Mouse (Mus musculus) bone marrow macrophage, adult 2 months (primary cell): ENCODE data around the gene Hist2h2be. TPM values are rescaled to one million over a fixed set of nuclear protein-coding genes. Genes with fewer than 3 reads are reported as not detected.
"Not testable (repeated sequence)": the region's sequence is repeated elsewhere in the genome, so short reads cannot be mapped to it uniquely, and the experiment has no call there.

Source experiments
- H3K27ac ChIP-seq: 2 replicates; pipeline ENCODE4 v1.5.1; 2012; ENCODE audit warnings: low read depth, low read length; ENCODE audit not compliant: insufficient read depth
- H3K4me1 ChIP-seq: 2 replicates; pipeline ENCODE4 v1.6.1; 2012; ENCODE audit warnings: low read length; ENCODE audit not compliant: control insufficient read depth, insufficient read depth
- H3K4me3 ChIP-seq: 2 replicates; pipeline ENCODE4 v1.5.1; 2012; ENCODE audit warnings: mild to moderate bottlenecking, low read length, moderate library complexity; ENCODE audit not compliant: insufficient read depth
- CTCF ChIP-seq: IDR thresholded peaks from 2 replicates; pipeline ENCODE4 v1.5.1; 2012; ENCODE audit warnings: low read depth, mild to moderate bottlenecking, low read length, moderate library complexity
- POLR2A ChIP-seq: IDR thresholded peaks from 2 replicates; pipeline ENCODE4 v1.6.1; 2012; ENCODE audit warnings: mild to moderate bottlenecking, low read depth, low read length, borderline replicate concordance
- polyA plus RNA-seq: library from polyadenylated mRNA; stranded (reverse); fragments of >200 nt; gene quantifications from 2 replicates; pipeline ENCODE4 v1.2.4, GENCODE M21; 2012; ENCODE audit not compliant: missing spikeins, insufficient read depth, insufficient read length

The Hist2h2be gene
- polyA plus RNA-seq: 13.0 and 13.9 TPM in 2 replicates

- TF ChIP-seq POLR2A: 0 out of 2 replicates have a peak, but pooled peaks have one; percentile 85
- no peak for TF ChIP-seq CTCF
- H3K4me3 ChIP-seq: peak within 1 kb of the TSS; percentile 83
- H3K4me1 ChIP-seq: peaks cover 27% of the 10 kb centered on the region
- peak within 1 kb of the TSS; percentile 94 for H3K27ac ChIP-seq
These were observed at the start of gene Hist2h2be, which contains the start of gene Hist2h2ac for GRCm38 (mm10) chr3:96220765-96221639. Gene Hist2h2be (plus strand): TSS chr3:96221119. Gene Hist2h2ac (minus strand): TSS chr3:96220880.

GRCm38 (mm10) chr3:96171583-96172196 lies 49.2 kb upstream of the Hist2h2be start:
- peaks cover 38% of the 10 kb centered on the region for H3K4me1 ChIP-seq
- H3K27ac ChIP-seq: peak overlapping the region; percentile 94
- peak overlapping the region; percentile 75 for H3K4me3 ChIP-seq
- TF ChIP-seq POLR2A (no peak), CTCF (no peak)

GRCm38 (mm10) chr3:96172197-96173178 lies 48.4 kb upstream of the Hist2h2be start, which contains the start of gene Sf3b4:
Gene Sf3b4 (plus strand): TSS chr3:96172332.
- Histone ChIP-seq H3K27ac (peak within 1 kb of the TSS; percentile 94), H3K4me1 (peaks cover 39% of the 10 kb centered on the region), H3K4me3 (peak within 1 kb of the TSS; percentile 83)
- 0 out of 2 replicates have a peak, but pooled peaks have one; percentile 56 for TF ChIP-seq POLR2A
- no peak for TF ChIP-seq CTCF

GRCm38 (mm10) chr3:96173185-96173584 lies 47.7 kb upstream of the Hist2h2be start:
- H3K4me1 ChIP-seq: peaks cover 39% of the 10 kb centered on the region
- peak overlapping the region; percentile 83 for H3K4me3 ChIP-seq
- H3K27ac ChIP-seq: peak overlapping the region; percentile 46
- TF ChIP-seq CTCF (no peak), POLR2A (no peak)

GRCm38 (mm10) chr3:96174042-96174441 lies 46.9 kb upstream of the Hist2h2be start:
- Histone ChIP-seq H3K4me1 (peaks cover 34% of the 10 kb centered on the region), H3K4me3 (peak overlapping the region; percentile 83; the same call in 1 of the 2 replicates)
- H3K27ac ChIP-seq: not testable (repeated sequence)

- H3K4me1 ChIP-seq: peaks cover 33% of the 10 kb centered on the region
- TF ChIP-seq POLR2A (no peak), CTCF (no peak)
- peak overlapping the region; percentile 70; the same call in 1 of the 2 replicates for H3K27ac ChIP-seq
These were observed 45.7 kb upstream of the Hist2h2be start for GRCm38 (mm10) chr3:96175251-96175650.

GRCm38 (mm10) chr3:96178427-96178826 lies 42.5 kb upstream of the Hist2h2be start:
- TF ChIP-seq POLR2A (no peak), CTCF (no peak)
- no peak overlapping the region for H3K4me3 ChIP-seq
- H3K27ac ChIP-seq: no peak overlapping the region
- H3K4me1 ChIP-seq: peaks cover 41% of the 10 kb centered on the region

More at GRCm38 (mm10) chr3:96175251-96175650, 45.7 kb upstream of the Hist2h2be start:
- no peak overlapping the region for H3K4me3 ChIP-seq

- H3K4me3 ChIP-seq: no peak overlapping the region
- TF ChIP-seq POLR2A: no peak
- no peak for TF ChIP-seq CTCF
- peaks cover 43% of the 10 kb centered on the region for H3K4me1 ChIP-seq
- no peak overlapping the region for H3K27ac ChIP-seq
These were observed 42.0 kb upstream of the Hist2h2be start for GRCm38 (mm10) chr3:96178902-96179301.

- H3K4me3 ChIP-seq: no peak overlapping the region
- peaks cover 38% of the 10 kb centered on the region for H3K4me1 ChIP-seq
- TF ChIP-seq POLR2A: no peak
- TF ChIP-seq CTCF: no peak
- H3K27ac ChIP-seq: no peak overlapping the region
These were observed 41.4 kb upstream of the Hist2h2be start for GRCm38 (mm10) chr3:96179531-96179930.
